Mouse (Mus musculus): ENCODE results near the gene Rab35.

- TF ChIP-seq CTCF (IDR thresholded peaks at IDR 0.05; ENCODE audit: low read depth, low read length) = no peak
- no peak for TF ChIP-seq POLR2A (IDR thresholded peaks at IDR 0.05; ENCODE audit: extremely low read depth, insufficient read depth, low read length)
Measured at GRCm38 (mm10) chr5:115662658-115663057, 30.9 kb downstream of the Rab35 start.

All from liver, adult 2 months (tissue).